Mouse (Mus musculus) hindbrain, embryonic 12.5 days (tissue): ENCODE data around the gene Glo1. TPM values are rescaled to one million over a fixed set of nuclear protein-coding genes. Genes with fewer than 3 reads are reported as not detected.
"Not testable (repeated sequence)": the region's sequence is repeated elsewhere in the genome, so short reads cannot be mapped to it uniquely, and the experiment has no call there.

Experiments
- ATAC-seq: fragments of 200-750 bp; cut with Nextera tagmentation; 2 replicates; pipeline ENCODE4 v1.8.0; 2017; ENCODE audit warnings: moderate TSS enrichment; ENCODE audit not compliant: low FRiP score
- H3K27ac ChIP-seq: fragments of 300-500 bp; sonication (generic); 2 replicates; pipeline ENCODE4 v1.5.1; 2016; ENCODE audit warnings: mild to moderate bottlenecking
- H3K27me3 ChIP-seq: fragments of 300-500 bp; sonication (generic); 2 replicates; pipeline ENCODE4 v1.6.1; 2016; ENCODE audit warnings: mild to moderate bottlenecking
- H3K36me3 ChIP-seq: fragments of 300-500 bp; sonication (generic); 2 replicates; pipeline ENCODE4 v1.6.1; 2016; ENCODE audit warnings: mild to moderate bottlenecking
- H3K4me1 ChIP-seq: fragments of 300-500 bp; sonication (generic); 2 replicates; pipeline ENCODE4 v1.6.1; 2016
- H3K4me2 ChIP-seq: fragments of 300-500 bp; sonication (generic); replicated peaks from 2 replicates; pipeline ENCODE4 v1.6.1; 2016; ENCODE audit warnings: mild to moderate bottlenecking
- H3K4me3 ChIP-seq: fragments of 300-500 bp; sonication (generic); 2 replicates; pipeline ENCODE4 v1.5.1; 2016; ENCODE audit warnings: mild to moderate bottlenecking
- H3K9ac ChIP-seq: fragments of 300-500 bp; sonication (generic); 2 replicates; pipeline ENCODE4 v1.6.1; 2016; ENCODE audit warnings: mild to moderate bottlenecking, moderate library complexity
- H3K9me3 ChIP-seq: fragments of 300-500 bp; sonication (generic); replicated peaks from 2 replicates; pipeline ENCODE4 v1.6.1; 2016; ENCODE audit warnings: mild to moderate bottlenecking
- WGBS: fragments of 180-500 bp; shearing (Covaris S2); methylation state at CpG from one replicate; pipeline ENCODE4 v1.1.7; 2016; 5-methylcytosine and 5-hydroxymethylcytosine counted together
- polyA plus RNA-seq: library from polyadenylated mRNA; unstranded; fragments of >200 nt; fragmentation: Nextera tagmentation; extraction: Ambion mirVana; gene quantifications from 2 replicates; pipeline ENCODE4 v1.2.1, GENCODE M21; 2016

Glo1 gene
- 186 and 189 TPM in 2 replicates for polyA plus RNA-seq

DNA sequence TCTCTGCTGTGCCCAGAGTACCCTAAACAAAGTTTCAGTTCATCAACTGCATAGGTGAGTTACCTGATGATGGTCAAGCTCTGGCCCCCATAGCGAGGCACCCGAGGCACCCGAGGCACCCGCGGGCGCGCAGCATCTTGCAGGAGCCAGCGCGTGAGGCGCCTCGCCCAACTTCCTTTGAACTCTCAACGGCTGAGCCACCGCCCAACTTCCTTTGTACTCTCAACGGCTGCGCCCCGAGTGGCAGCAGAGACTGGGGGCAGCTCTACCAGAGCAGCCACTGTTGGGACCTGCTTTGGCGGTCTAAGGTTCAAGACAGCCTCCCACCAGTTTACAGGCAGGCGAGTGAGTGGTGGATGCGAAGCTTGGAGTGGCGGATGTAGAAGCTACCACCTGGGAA lies at the start of gene Glo1:
Gene Glo1, minus strand, starts transcription at position 153 of the 400 bp plus-strand sequence.
- not testable (repeated sequence) for H3K27ac ChIP-seq, H3K4me2 ChIP-seq, H3K9me3 ChIP-seq, H3K36me3 ChIP-seq, ATAC-seq, H3K4me1 ChIP-seq, H3K4me3 ChIP-seq, H3K27me3 ChIP-seq, H3K9ac ChIP-seq
- no CpG with 5 or more reads among the region's 20 CpGs for WGBS

DNA sequence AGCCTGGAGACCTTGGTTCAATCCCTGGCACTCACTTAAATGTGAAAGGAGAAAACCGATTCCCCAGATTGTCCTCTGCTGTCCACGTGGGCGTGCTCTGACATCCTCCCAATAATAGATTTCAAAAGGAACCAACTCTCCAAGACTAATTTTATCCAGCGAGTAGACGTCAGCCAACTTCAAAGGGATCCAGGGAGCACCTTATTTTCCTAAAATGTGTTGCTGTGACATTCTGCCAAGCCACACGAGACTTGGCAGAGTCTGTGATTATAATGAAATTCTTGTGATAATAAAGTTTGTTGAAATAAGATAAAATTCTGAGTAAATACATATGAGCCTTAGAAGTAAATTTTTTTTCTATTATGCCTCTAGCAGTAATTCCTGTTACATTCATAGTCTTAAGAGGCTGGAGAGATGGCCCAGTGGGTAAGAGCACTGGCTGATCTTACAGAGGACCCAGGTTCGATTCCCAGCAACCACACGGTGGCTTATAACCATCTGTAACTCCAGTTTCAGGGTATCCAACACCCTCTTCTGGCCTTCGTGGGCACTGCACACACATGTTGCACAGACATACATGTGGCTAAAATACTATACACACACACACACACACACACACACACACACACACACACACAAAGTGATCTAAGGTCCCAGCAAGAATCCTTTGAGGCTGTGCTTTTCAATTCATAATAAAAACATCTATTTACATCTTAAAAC lies 48.5 kb upstream of the Glo1 start:
- Histone ChIP-seq H3K27me3 (no peaks in the 10 kb centered on the region), H3K9me3 (no peaks in the 10 kb centered on the region), H3K9ac (no peak overlapping the region), H3K27ac (no peak overlapping the region), H3K36me3 (no peaks in the 10 kb centered on the region), H3K4me3 (no peak overlapping the region), H3K4me2 (no peak overlapping the region), H3K4me1 (peaks cover 9% of the 10 kb centered on the region; the same call in 1 of the 2 replicates)
- ATAC-seq, result no peak
- 92% methylated on average over 9 of the region's 9 CpGs for WGBS

DNA sequence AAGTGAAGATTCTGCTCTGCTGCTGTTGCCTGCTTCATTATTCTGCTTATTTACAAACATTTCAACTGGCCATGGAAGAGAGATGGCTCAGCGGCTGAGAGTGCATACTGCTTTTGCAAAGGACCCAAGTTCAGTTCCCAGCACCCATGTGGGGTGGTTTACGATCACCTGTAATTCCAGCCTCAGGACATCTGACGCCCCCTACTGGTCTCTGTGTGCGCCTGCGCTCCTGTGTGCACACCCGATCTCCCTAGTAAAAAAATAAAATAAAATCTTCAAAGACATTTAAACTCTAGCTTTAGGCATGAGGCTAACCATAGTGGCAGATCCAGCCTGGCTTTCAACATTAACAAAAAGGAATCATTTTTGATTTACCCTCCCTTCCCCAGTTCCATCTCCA lies 46.4 kb upstream of the Glo1 start:
- Histone ChIP-seq H3K4me1 (peaks cover 9% of the 10 kb centered on the region; the same call in 1 of the 2 replicates), H3K27me3 (no peaks in the 10 kb centered on the region), H3K9ac (no peak overlapping the region), H3K36me3 (no peaks in the 10 kb centered on the region), H3K27ac (peak overlapping the region; percentile 36; the same call in 1 of the 2 replicates), H3K9me3 (no peaks in the 10 kb centered on the region), H3K4me2 (no peak overlapping the region), H3K4me3 (no peak overlapping the region)
- 88% methylated on average over 6 of the region's 6 CpGs for WGBS
- no peak for ATAC-seq

DNA sequence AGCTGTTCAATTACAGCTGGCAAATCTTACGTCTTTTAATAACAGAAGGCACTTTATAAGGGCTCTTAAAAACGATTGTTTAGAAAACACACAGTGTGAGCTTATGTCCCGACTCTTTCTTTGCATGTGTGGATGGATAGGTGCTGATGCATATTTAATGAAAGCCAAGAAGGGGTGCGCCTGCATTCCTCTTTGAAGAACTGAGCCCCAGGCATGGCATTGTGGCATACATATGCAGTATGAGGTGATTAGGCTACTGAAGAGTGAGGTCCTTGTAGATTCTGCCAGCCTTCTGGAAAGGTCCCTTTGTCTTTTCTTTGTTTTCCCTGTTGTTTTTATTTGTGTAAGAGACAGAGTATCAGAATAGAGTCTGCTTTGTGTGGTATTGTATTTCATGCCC lies 45.9 kb upstream of the Glo1 start:
- Histone ChIP-seq H3K9me3 (no peaks in the 10 kb centered on the region), H3K27ac (peak overlapping the region; percentile 36; the same call in 1 of the 2 replicates), H3K4me1 (peaks cover 9% of the 10 kb centered on the region; the same call in 1 of the 2 replicates), H3K4me2 (no peak overlapping the region), H3K9ac (no peak overlapping the region), H3K4me3 (no peak overlapping the region), H3K36me3 (no peaks in the 10 kb centered on the region), H3K27me3 (no peaks in the 10 kb centered on the region)
- no peak for ATAC-seq
- 65% methylated on average over 4 of the region's 4 CpGs for WGBS

DNA sequence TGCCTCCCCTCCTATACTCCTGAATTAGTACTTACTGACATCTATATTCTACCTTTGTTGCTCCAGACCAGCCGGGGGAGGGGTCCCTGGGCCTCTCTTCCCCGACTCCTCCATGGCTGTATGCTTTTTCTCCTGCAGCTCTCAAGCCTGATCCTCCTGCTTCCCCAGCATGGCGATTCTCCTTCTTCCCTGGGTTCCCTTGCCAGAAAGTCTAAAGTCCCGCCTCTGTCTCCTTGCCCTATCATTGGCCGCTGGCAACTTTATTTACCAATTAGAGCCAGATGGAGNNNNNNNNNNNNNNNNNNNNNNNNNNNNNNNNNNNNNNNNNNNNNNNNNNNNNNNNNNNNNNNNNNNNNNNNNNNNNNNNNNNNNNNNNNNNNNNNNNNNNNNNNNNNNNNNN lies 38.2 kb upstream of the Glo1 start:
- 75% methylated on average over 5 of the region's 5 CpGs for WGBS
- no peaks in the 10 kb centered on the region for H3K4me1 ChIP-seq
- 0 out of 2 replicates have a peak, but pooled peaks cover 5% of the 10 kb centered on the region for H3K9me3 ChIP-seq
- H3K4me3 ChIP-seq, result no peak overlapping the region
- H3K9ac ChIP-seq, result no peak overlapping the region
- no peak overlapping the region for H3K4me2 ChIP-seq
- no peaks in the 10 kb centered on the region for H3K36me3 ChIP-seq
- no peak overlapping the region for H3K27ac ChIP-seq
- no peak for ATAC-seq
- no peaks in the 10 kb centered on the region for H3K27me3 ChIP-seq

DNA sequence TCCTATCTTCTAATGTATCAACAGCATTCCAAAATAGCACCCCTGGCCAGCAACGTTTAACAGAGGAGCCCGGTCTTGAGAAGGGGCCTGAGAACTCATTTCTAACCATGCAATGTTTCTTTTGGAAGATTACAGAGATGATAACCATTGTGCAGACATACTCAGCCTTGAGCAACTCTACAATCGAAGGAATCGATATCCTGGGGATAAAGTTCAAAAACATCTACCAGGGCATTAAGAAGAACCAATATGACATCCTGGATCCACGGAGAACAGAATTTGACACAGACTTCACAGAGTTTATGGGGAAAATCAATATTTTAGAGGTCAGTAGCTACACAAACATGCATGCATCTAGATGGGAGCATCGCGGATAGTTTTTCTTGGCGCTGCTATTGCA lies 36.5 kb upstream of the Glo1 start:
- no peak overlapping the region for H3K4me2 ChIP-seq
- H3K9ac ChIP-seq, result no peak overlapping the region
- 93% methylated on average over 8 of the region's 8 CpGs for WGBS
- H3K4me3 ChIP-seq, result no peak overlapping the region
- H3K27me3 ChIP-seq, result no peaks in the 10 kb centered on the region
- no peak overlapping the region for H3K27ac ChIP-seq
- no peak for ATAC-seq
- H3K9me3 ChIP-seq, result 0 out of 2 replicates have a peak, but pooled peaks cover 5% of the 10 kb centered on the region
- H3K36me3 ChIP-seq, result no peaks in the 10 kb centered on the region
- no peaks in the 10 kb centered on the region for H3K4me1 ChIP-seq

DNA sequence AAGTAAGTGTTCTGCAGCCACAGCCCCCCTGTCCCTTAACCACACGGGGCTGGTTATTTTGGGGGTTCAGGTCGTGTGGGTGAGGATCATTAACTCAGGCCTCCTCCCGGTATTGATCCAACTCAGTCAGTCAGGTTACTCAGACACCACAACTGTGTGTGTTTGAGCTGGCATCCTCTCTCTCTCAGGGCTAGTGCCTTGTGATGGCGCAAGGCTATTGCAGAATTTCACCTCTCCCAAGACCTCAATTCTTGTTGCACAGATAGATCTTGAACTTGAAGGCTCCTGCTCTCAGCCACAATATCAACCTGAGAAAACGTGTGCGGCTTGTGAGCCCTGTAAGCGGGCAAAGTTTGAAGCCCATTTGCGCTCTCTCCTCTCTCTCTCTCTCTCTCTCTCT lies 35.5 kb upstream of the Glo1 start:
- no peak overlapping the region for H3K27ac ChIP-seq

DNA sequence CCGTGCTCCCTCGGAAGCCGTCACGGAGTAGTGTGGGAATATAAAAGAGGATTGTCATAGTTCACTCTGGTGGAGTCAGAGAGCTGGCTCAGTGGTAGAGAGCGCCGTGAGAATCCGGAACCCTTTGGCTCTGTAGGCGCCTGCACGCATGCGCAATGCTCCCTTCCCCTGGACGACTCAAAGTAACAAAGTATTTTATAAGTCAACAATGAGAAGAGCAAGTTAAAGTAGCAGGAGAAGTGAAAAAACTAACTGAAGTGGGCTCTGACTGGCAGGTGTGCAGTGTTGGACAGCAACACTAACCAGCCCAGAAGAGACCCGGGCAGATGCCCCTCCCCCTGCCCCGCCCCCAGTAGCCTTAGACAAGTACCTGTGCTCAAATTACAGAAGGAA lies 31.5 kb upstream of the Glo1 start:
- Histone ChIP-seq H3K9ac (peak overlapping the region; percentile 29; the same call in 1 of the 2 replicates), H3K4me1 (no peaks in the 10 kb centered on the region), H3K36me3 (no peaks in the 10 kb centered on the region), H3K27ac (peak overlapping the region; percentile 41; the same call in 1 of the 2 replicates), H3K4me2 (peak overlapping the region; percentile 42), H3K27me3 (no peaks in the 10 kb centered on the region), H3K9me3 (no peaks in the 10 kb centered on the region; the same call in 1 of the 2 replicates), H3K4me3 (peak overlapping the region; percentile 26)
- 10% methylated on average over 13 of the region's 13 CpGs for WGBS
- ATAC-seq, result peak; percentile 73

More for the DNA sequence above, 35.5 kb upstream of the Glo1 start:
- ATAC-seq, result no peak
- 0 out of 2 replicates have a peak, but pooled peaks cover 5% of the 10 kb centered on the region for H3K9me3 ChIP-seq
- H3K27me3 ChIP-seq, result no peaks in the 10 kb centered on the region
- no peak overlapping the region for H3K4me2 ChIP-seq
- no peak overlapping the region for H3K9ac ChIP-seq
- 74% methylated on average over 8 of the region's 8 CpGs for WGBS
- no peaks in the 10 kb centered on the region for H3K4me1 ChIP-seq
- H3K36me3 ChIP-seq, result no peaks in the 10 kb centered on the region
- H3K4me3 ChIP-seq, result no peak overlapping the region

DNA sequence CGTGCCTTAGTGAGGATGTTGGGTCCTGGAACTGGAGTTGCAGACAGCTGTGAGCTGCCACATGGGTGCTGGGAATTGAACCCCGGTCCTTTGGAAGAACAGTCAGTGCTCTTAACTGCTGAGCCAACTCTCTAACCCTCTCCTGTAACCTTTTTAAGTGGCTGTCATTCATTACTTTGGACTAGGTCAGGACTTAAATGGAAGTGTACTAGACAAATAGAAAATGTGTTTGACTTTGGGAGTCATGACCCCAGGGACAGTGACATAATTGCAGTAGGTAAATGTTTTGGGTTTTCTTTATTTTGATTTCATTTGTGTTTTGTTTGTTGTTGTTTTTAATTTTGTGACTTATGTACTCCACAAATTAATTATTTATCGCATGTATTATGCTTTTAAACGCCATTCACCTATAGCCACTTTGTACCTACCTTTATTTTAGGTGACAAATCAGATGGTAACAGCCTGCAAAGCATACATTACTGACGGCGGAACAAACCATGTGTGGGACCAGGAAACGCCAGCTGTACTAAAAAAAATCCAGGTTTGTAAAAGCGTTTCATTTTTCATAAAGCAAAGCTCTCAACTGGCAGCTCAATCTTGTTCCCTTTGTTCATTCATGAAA lies 31.0 kb upstream of the Glo1 start:
- 50% methylated on average over 8 of the region's 8 CpGs for WGBS
- H3K4me2 ChIP-seq, result peak overlapping the region; percentile 42
- 0 out of 2 replicates have a peak, but pooled peaks have one; percentile 8 for ATAC-seq
- H3K9me3 ChIP-seq, result no peaks in the 10 kb centered on the region; the same call in 1 of the 2 replicates
- peak overlapping the region; percentile 29; the same call in 1 of the 2 replicates for H3K9ac ChIP-seq
- peak overlapping the region; percentile 26 for H3K4me3 ChIP-seq
- no peaks in the 10 kb centered on the region for H3K36me3 ChIP-seq
- H3K27me3 ChIP-seq, result no peaks in the 10 kb centered on the region
- no peaks in the 10 kb centered on the region for H3K4me1 ChIP-seq
- peak overlapping the region; percentile 41; the same call in 1 of the 2 replicates for H3K27ac ChIP-seq

DNA sequence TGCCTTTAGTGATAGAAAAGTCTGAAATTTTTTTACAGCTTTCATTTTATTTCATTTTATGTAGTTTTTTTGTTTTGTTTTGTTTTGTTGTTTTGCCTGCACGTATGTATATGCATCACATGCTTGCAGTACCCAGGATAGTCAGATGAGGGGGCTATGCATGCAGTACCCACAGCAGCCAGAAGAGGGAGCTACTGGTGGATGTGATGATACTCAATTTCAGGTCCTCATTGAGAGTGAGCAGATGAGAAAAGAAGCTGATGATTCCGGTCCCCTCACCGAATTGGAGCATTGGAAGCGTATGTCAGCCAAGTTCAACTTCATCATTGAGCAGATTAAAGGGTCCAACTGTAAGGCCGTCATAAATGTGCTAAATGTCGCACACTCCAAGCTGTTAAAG lies 26.3 kb upstream of the Glo1 start:
- Histone ChIP-seq H3K9me3 (no peaks in the 10 kb centered on the region; the same call in 1 of the 2 replicates), H3K36me3 (no peaks in the 10 kb centered on the region), H3K27ac (no peak overlapping the region), H3K4me3 (no peak overlapping the region), H3K4me2 (no peak overlapping the region), H3K27me3 (no peaks in the 10 kb centered on the region), H3K4me1 (no peaks in the 10 kb centered on the region), H3K9ac (no peak overlapping the region)
- WGBS, result 96% methylated on average over 6 of the region's 6 CpGs
- ATAC-seq, result no peak

DNA sequence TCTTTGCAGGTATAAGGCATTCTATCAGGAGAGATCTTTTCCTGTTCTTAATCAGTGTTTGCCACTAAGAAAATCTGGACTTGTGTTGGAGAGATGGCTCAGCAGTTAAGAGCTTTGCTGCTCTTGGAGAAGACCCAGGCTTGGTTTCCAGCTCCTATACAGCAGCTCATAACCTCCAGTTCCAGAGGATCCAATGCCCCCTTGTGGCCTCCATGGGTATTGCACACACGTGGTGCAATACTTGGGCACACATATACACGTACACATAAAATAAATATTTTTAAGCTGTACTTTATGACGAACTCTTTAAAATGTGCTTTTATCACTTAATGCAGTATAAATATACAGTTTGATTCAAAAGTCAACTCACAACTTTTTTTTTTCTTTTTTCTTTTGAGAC lies 22.1 kb upstream of the Glo1 start:
- Histone ChIP-seq H3K9me3 (no peaks in the 10 kb centered on the region), H3K27me3 (no peaks in the 10 kb centered on the region), H3K36me3 (no peaks in the 10 kb centered on the region), H3K9ac (no peak overlapping the region), H3K4me3 (no peak overlapping the region), H3K27ac (no peak overlapping the region), H3K4me1 (no peaks in the 10 kb centered on the region), H3K4me2 (no peak overlapping the region)
- 98% methylated on average over 3 of the region's 3 CpGs for WGBS
- no peak for ATAC-seq

DNA sequence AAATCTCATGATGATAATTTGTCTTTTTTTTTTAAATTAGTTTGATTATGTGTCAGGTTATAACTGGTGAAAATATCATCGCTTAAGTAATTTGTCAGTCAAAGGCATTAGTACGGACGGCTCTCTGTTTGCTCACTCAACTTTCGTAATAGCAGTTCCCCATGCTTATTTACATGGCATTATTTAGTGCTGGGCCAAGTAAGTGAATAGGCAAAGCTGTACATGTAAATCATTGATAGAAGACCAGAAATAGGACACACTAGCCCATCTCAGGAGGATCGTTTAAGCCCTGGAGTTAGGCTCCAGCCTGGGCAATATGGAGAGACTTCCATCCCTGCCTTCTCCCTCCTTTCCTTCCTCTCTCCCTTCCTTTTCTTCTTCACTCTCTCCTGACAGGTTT lies 14.2 kb upstream of the Glo1 start:
- no peak overlapping the region for H3K27ac ChIP-seq
- H3K4me3 ChIP-seq, result no peak overlapping the region
- H3K4me1 ChIP-seq, result no peaks in the 10 kb centered on the region
- no peak overlapping the region for H3K9ac ChIP-seq
- H3K9me3 ChIP-seq, result no peaks in the 10 kb centered on the region
- no peaks in the 10 kb centered on the region for H3K27me3 ChIP-seq
- WGBS, result 91% methylated on average over 5 of the region's 5 CpGs
- ATAC-seq, result no peak
- no peaks in the 10 kb centered on the region for H3K36me3 ChIP-seq
- no peak overlapping the region for H3K4me2 ChIP-seq
